ENCODE assay signal across 23 mouse cellular contexts in the genomic region with DNA sequence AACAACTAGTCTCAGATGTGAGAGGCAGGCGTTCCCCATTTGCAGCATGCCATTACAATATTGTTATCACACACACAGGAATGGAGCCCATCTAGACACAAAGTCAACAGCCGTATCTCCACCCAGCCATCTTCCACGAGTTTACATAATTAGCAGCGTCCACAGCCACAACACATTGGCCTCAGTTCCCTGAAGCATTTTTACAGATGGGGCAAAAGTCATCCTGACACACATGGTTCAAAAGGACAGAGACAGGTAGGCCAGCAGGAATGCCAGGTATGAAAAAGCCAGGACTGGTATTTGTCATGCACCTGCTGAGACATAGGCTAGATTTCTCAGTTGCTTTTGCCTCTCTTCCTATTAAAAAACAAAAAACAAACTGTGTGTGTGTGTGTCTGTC. TPM values are rescaled to one million over a fixed set of nuclear protein-coding genes. Genes with fewer than 3 reads are reported as not detected.
"Had no signal": no experiment of that assay in that cellular context is flagged by ENCODE, and none has a peak within 500 bp of the region (broad histone marks: within the 10 kb centered on the region; RNA-seq: fewer than 3 reads in every experiment).

No protein-coding gene starts in this region.

- H3K27me3 ChIP-seq: heart, embryonic 12.5 days; intestine, embryonic 15.5 days; kidney, embryonic 15.5 days had no signal

- H3K27ac ChIP-seq: heart, embryonic 10.5 days; hindbrain, embryonic 10.5 days; hindbrain, embryonic 12.5 days; hindbrain, embryonic 14.5 days; intestine, embryonic 15.5 days; kidney, embryonic 15.5 days; layer of hippocampus, adult 2 months; left cerebral cortex, adult 2 months; limb, embryonic 10.5 days; limb, embryonic 12.5 days; liver, embryonic 13.5 days; liver, embryonic 15.5 days had no signal

- H3K4me3 ChIP-seq: heart, embryonic 10.5 days; heart, embryonic 12.5 days; hindbrain, embryonic 10.5 days; hindbrain, embryonic 12.5 days; layer of hippocampus, adult 2 months; left cerebral cortex, adult 2 months; limb, embryonic 10.5 days; limb, embryonic 12.5 days; liver, embryonic 13.5 days; liver, embryonic 15.5 days had no signal

- H3K36me3 ChIP-seq: heart, embryonic 10.5 days; heart, embryonic 12.5 days; hindbrain, embryonic 10.5 days; hindbrain, embryonic 12.5 days; intestine, embryonic 15.5 days; kidney, embryonic 15.5 days; limb, embryonic 10.5 days; limb, embryonic 12.5 days; liver, embryonic 13.5 days; liver, embryonic 15.5 days had no signal

- H3K9me3 ChIP-seq: heart, embryonic 10.5 days; heart, embryonic 12.5 days; hindbrain, embryonic 10.5 days; hindbrain, embryonic 12.5 days; intestine, embryonic 15.5 days; kidney, embryonic 15.5 days; limb, embryonic 10.5 days; limb, embryonic 12.5 days; liver, embryonic 13.5 days; liver, embryonic 15.5 days had no signal

- DNase-seq: gastrocnemius, postnatal 14 days; gastrocnemius, postnatal 36 days; heart, adult 18-20 months; heart, postnatal 10 days; heart, postnatal 4 days; kidney, adult 9 months; kidney, postnatal 10 days; kidney, postnatal 4 days; liver; liver, embryonic 13.5 days had no signal

RNA-seq across cellular contexts. Expression of a gene that starts 2.5 kb away (rescaled TPM):
- polyA plus RNA-seq: inflammation-experienced regulatory T-cells, adult 6 months had no signal
